Mouse (Mus musculus) embryonic fibroblast, embryonic 13.5 days (primary cell): ENCODE results near the gene Bahcc1. TPM values are rescaled to one million over a fixed set of nuclear protein-coding genes. Genes with fewer than 3 reads are reported as not detected.

ENCODE experiments used
- H3K27ac ChIP-seq: 2 replicates; pipeline ENCODE4 v1.5.1; 2012; ENCODE audit warnings: low read length, control low read depth, inconsistent platforms; ENCODE audit not compliant: insufficient read depth
- H3K4me1 ChIP-seq: 2 replicates; pipeline ENCODE4 v1.6.1; 2011; ENCODE audit warnings: low read length; ENCODE audit not compliant: control insufficient read depth, insufficient read depth
- H3K4me3 ChIP-seq: 2 replicates; pipeline ENCODE4 v1.5.1; 2011; ENCODE audit warnings: mild to moderate bottlenecking, control low read depth, low read length; ENCODE audit not compliant: insufficient read depth
- CTCF ChIP-seq: IDR thresholded peaks from 2 replicates; pipeline ENCODE4 v1.5.1; 2011; ENCODE audit warnings: mild to moderate bottlenecking, control low read depth, low read length, moderate library complexity, borderline replicate concordance; ENCODE audit not compliant: insufficient read depth
- POLR2A ChIP-seq: IDR thresholded peaks from 2 replicates; pipeline ENCODE4 v1.6.1; 2011; ENCODE audit warnings: low read depth, mild to moderate bottlenecking, control low read depth, low read length, moderate library complexity
- polyA plus RNA-seq: library from polyadenylated mRNA; stranded (reverse); fragments of >200 nt; gene quantifications from 2 replicates; pipeline ENCODE4 v1.2.4, GENCODE M21; 2011; ENCODE audit warnings: low read depth; ENCODE audit not compliant: missing spikeins, insufficient read length

Gene Bahcc1
- polyA plus RNA-seq, 1 experiment: 17.9 TPM

DNA sequence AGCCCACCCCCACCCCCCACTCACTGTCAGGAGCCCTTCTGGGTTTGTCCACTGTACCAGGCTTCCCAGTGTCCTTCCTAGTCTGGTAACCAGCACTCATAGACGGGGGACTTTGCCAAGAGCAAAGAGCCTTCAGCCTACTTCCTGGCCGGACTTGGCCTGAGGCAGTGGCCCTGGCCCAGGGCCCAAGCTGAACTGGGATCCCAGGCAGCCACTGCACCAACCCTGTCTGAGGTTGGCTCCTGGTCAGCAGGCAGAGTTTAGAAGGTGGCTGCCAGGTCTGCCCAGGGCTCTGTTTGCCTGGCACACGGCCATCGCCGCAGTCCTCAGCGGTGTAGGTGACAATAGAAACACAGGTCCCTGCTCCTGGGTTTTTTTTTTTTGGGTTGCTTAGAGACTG lies 22.3 kb downstream of the Bahcc1 start:
- H3K27ac ChIP-seq: peak overlapping the region; percentile 48
- no peak overlapping the region for H3K4me3 ChIP-seq
- H3K4me1 ChIP-seq: peaks cover 50% of the 10 kb centered on the region
- no peak for TF ChIP-seq CTCF
- TF ChIP-seq POLR2A: no peak

GRCm38 (mm10) chr11:120255499-120255898 lies 22.8 kb downstream of the Bahcc1 start:
- Histone ChIP-seq H3K4me3 (no peak overlapping the region), H3K27ac (peak overlapping the region; percentile 48), H3K4me1 (peaks cover 45% of the 10 kb centered on the region)
- no peak for TF ChIP-seq POLR2A

DNA sequence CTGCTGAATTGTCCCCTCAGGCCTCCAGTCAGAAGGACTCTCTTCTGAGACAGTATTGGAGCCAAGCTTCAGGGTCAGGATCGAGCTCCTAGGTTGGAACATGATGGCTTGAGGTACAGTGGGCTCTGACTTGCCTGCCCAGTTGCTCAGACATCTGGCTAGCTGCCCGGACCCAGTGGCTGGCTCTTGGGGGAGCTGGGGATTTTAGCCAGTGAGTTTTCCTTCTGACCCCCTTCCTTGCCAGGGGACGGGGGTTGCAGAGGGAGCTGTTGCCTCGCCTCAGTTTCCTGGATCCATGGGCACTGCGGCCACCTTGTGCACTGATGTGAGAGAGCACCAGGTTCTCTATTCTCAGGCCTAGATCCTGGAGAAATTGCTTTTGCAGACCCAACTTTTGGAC lies 23.4 kb downstream of the Bahcc1 start:
- TF ChIP-seq POLR2A (no peak), CTCF (no peak)
- peak overlapping the region; percentile 79 for H3K27ac ChIP-seq
- H3K4me1 ChIP-seq: peaks cover 43% of the 10 kb centered on the region
- no peak overlapping the region for H3K4me3 ChIP-seq

- Histone ChIP-seq H3K4me3 (no peak overlapping the region), H3K27ac (peak overlapping the region; percentile 82), H3K4me1 (peaks cover 42% of the 10 kb centered on the region)
- TF ChIP-seq POLR2A: no peak
- TF ChIP-seq CTCF: no peak
Measured at GRCm38 (mm10) chr11:120256543-120256942, 23.8 kb downstream of the Bahcc1 start.

DNA sequence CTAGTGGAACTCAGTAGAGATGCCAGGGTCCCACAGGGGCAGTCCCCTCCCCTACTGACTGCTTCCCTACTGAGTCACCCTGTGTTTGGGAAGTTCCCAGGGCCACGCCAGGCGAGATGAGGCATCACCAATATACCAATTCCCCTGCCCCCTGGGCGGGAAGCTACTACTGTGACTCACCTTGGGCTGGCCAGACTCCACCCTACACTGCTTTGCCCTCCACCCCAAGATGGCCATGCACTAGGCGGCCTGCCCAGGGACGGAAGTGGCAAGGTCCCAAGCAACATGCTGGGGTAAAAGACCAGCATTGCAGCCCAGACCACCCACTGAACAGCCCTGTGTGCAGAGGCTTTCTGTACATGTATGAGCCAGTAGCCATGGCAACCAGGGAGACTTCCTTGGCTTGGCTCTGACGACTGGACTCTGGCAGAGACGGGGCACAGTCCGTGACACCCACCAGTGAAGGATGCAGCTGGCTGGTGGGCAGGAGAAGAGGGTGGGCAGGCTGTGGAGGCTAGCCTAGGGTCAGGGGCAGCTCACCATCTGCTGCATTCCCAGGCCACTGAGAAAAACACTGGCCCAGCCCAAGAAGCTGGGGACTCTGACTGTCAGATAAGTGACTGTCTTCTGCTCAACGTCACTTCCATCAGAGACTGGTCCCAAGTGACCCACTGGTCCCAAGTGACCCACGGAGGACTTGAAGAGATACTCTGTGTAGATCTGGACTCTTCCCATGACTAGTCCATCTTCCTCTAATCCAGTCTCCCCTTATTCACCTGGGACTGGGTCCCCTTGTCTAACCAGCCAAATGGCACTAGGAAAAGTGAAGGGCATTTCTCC lies 24.5 kb downstream of the Bahcc1 start:
- peaks cover 40% of the 10 kb centered on the region for H3K4me1 ChIP-seq
- no peak overlapping the region for H3K4me3 ChIP-seq
- no peak for TF ChIP-seq POLR2A
- TF ChIP-seq CTCF: no peak
- peak overlapping the region; percentile 82 for H3K27ac ChIP-seq

DNA sequence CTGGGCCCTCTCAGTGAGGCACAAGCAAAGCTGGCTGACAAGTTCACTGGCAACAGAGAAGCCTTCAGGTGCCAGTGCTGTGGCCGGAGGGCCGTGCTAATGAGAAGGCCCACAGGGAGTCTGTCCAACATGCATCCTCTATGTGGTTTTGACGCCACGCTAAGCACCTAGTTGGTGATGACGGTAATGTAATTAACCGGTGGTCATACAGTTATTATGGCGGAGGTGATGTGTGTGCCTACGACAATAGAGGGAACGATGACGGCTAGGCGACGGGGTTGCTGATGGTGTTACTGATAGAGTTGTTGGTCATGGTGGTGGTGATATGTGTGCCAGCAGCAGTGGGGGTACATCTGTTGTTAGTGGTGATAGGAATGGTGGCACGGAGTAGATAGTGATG lies 25.2 kb downstream of the Bahcc1 start:
- Histone ChIP-seq H3K4me3 (no peak overlapping the region), H3K27ac (no peak overlapping the region), H3K4me1 (peaks cover 33% of the 10 kb centered on the region)
- TF ChIP-seq POLR2A (no peak), CTCF (no peak)

DNA sequence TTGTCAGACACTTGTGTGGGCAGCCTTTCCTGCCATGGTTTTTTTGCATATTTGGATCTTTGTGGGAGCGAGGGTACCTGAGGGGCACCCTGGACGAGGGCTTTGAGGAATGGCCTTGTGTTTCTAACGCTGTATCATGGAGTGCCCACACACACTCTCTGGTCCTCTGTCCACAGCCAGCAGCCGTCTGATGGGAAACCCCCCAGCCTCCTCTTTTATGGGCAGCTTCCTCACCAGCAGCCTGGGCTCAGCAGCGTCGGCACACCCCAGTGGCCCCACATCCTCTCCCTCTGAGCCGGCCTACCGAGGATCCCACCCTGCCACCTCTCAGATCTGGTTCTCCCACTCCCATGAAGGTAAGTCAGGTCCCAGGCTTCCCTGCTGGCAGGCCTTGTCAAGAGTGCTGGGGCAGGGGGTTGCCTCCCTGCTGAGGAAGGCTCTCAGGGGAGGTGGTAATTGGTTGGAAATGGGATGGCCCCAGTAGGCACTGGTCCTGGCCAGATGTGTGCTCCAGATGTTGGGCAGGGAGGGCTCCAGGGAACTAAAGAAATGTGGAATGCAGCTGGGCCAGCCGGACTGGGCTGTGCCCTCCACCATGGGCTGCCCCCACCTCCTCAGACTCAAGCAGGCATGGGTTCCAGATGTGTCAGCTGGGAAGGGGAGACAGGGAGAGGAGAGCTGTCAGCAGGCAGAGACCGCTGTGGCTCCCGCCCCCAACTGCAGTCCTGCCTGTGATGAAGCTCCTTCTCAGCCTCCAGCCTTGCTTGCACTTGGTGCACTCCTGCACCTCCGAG lies 26.3 kb downstream of the Bahcc1 start:
- Histone ChIP-seq H3K27ac (no peak overlapping the region), H3K4me3 (no peak overlapping the region), H3K4me1 (peaks cover 26% of the 10 kb centered on the region)
- no peak for TF ChIP-seq CTCF
- no peak for TF ChIP-seq POLR2A

DNA sequence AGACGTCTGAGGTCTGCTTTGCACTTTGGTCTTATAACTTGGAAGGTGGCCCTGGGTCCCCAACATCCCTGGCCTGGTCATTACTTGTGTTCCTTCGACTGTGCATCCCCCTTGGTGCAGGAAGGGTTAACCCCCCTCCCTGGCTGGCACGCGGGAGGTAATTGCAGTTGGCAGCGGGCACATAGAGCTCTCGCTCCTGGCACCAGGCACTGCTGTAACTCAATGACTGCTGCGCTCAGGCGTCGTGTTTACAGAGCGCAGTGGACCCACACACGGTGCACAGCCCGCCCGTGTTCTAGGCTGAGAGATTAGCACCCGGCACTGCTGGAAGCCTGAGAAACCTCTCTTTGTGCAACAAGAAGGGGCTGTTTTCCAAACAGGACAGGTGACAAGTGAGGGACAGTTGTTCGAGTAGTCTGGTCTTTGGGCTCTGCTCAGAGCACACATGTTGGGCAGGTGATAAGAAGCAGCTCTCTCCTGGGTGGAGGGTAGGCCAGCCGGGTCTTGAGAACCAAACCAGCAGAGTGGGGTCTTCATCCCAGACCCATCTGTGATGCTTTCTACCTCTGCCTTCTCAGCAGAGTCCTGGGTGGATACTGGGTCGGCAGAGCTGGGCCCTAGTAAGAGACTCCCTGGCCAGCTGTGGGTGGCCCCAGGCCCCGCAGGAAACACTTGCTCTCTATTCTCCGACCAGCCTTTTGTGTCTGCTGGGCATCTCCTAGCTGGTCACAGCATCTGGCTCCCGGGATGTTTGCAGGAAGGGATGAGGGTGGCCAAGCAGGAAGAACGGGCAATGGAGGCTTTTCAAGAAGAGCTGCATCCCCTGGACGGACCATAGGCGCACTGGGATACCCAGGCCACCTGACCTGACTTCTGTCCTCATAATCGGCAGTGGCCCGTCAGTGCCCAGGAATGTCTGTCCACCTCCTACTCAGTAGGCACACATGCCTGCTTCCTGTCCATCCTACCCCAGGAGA lies 27.3 kb downstream of the Bahcc1 start:
- peaks cover 18% of the 10 kb centered on the region for H3K4me1 ChIP-seq
- no peak overlapping the region for H3K4me3 ChIP-seq
- H3K27ac ChIP-seq: no peak overlapping the region
- TF ChIP-seq CTCF (no peak), POLR2A (no peak)

DNA sequence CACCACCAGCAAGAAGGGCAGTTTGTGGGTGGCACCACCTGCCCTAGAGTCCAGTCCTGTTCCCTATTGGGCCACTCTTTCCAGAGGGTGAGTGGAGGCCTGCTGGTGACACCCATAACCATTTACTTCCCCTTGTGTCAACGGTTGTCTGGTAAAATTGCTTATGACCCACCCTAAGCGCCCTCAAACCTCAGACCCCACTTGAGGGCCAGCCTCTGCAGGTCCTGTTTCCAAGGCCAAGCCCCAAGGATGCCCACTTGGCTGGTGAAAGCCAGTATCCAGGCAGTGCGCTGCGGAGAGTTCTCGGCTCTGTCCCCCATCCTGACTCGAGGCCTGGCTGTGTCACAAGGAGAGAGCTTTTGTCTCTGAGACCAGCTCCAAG lies 28.0 kb downstream of the Bahcc1 start:
- Histone ChIP-seq H3K4me3 (no peak overlapping the region), H3K27ac (no peak overlapping the region), H3K4me1 (peaks cover 13% of the 10 kb centered on the region)
- no peak for TF ChIP-seq POLR2A
- no peak for TF ChIP-seq CTCF
